Mouse (Mus musculus) testis, adult 2 months (tissue): Measurements from ENCODE around the gene Nkain2.

Source experiments
- CTCF ChIP-seq: fragments of 200-500 bp; IDR thresholded peaks from 2 replicates; pipeline ENCODE4 v1.5.1; 2012; ENCODE audit warnings: low read depth, mild to moderate bottlenecking, inconsistent platforms, low read length, moderate library complexity; ENCODE audit not compliant: control insufficient read depth, insufficient read depth, insufficient replicate concordance
- POLR2A ChIP-seq: fragments of 200-500 bp; IDR thresholded peaks from 2 replicates; pipeline ENCODE4 v1.6.1; 2012; ENCODE audit warnings: low read depth, mild to moderate bottlenecking, inconsistent platforms, low read length, moderate library complexity; ENCODE audit not compliant: control insufficient read depth

GRCm38 (mm10) chr10:32301024-32301597 is 589.2 kb downstream of the Nkain2 start:
- TF ChIP-seq CTCF, result no peak
- no peak for TF ChIP-seq POLR2A
